Mouse (Mus musculus) ZHBTc4 (cell line): ENCODE results near the gene Olfr1294.

Experiments
- DNase-seq: peaks from one replicate; pipeline ENCODE4 v3.0.0-alpha.2; 2011; ENCODE audit warnings: low read depth, low spot score

Gene Olfr1294

DNA sequence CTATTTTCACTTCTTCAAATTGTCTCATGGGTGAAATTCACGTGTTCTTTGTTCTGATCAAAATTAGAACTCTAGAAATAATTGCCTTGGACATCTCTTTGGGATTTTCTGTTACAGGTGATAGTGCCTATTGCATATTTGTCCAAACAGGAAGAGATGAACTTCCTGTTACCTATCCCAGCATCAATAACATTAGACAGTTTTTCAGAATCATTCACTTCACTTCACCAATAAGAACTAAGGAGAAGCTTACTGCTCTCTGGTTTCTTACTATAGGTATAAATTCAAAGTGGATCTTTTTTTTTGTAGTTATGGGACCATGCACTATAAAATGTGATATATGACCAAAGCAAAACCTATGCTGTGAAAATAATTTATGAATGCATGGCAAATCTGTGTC, at the start of gene Olfr1294:
TSS of gene Olfr1294 (minus strand) at position 101 of the 400 bp plus-strand sequence.
- DNase-seq: no peak

DNA sequence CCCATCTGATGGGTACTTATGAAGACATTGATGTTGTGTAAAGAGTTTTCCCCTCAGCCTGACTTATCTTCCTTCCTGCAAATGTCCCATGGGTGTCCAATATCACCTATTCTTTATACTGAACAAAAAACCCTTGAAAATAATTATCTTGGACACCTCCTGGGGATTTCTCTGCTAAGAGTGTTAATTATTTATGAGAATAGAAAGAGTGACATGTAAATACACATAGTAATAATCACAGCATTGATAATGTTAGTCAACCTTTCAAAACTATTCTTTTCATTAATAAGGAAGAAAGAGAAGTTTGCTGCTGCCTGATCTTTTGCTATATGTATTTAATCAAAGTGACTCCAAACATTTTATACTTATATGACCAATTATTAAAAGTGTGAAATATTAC, 29.5 kb upstream of the Olfr1294 start, which contains the start of gene Olfr1295:
TSS of gene Olfr1295 (minus strand) at position 101 of the 400 bp plus-strand sequence.
- no peak for DNase-seq

DNA sequence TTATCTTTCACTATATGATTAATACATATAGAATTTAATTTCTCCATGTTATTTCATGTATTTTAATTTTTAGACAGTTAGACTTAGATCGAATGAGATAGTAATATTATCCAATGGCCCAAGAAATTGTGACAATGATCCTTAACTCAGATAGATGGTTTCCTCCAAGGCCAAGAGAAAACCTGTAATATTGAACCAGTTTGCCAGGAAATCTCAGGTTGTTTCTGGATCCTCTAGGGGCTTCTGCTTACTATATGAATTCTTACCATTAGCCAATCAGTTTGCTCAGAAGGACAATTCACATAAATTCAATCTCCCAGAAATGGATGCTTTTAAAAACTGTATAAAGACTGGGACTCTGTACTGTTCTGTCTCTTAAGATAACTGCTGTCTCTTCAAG, 15.2 kb downstream of the Olfr1294 start, which contains the start of gene Olfr1293-ps:
TSS of gene Olfr1293-ps (plus strand) at position 301 of the 400 bp plus-strand sequence.
- no peak for DNase-seq

DNA sequence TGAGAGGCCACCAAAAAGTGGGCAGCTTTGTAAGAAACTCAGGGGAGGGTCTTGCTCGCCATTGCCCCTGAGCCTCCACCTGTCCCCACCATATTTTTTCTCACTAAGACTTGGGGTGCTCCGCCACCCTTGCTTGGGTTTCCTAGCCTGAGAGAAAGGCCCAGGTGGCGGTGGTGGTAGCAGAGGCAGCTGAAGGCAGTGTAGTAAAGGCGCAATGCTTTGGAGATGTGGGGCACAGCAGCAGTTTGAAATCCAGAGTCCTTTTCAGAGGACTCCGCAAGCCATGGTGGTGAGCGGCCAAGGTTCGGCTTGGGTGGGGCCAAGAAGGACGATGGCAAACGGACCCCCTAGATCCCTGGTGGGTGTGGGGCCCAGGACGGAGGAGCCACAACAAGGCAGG, 22.6 kb downstream of the Olfr1294 start:
- DNase-seq: peak; percentile 3

DNA sequence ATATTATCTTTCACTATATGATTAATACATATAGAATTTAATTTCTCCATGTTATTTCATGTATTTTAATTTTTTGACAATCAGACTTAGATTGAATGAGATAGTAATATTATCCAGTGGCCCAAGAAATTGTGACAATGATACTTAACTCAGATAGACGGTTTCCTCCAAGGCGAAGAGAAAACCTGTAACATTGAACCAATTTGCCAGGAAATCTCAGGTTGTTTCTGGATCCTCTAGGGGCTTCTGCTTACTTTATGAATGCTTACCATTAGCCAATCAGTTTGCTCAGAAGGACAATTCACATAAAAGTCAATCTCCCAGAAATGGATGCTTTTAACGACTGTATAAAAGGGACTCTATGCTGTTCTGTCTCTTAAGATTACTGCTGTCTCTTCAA, 43.2 kb downstream of the Olfr1294 start, which contains the start of gene Olfr1291-ps1:
TSS of gene Olfr1291-ps1 (plus strand) at position 301 of the 400 bp plus-strand sequence.
- no peak for DNase-seq

DNA sequence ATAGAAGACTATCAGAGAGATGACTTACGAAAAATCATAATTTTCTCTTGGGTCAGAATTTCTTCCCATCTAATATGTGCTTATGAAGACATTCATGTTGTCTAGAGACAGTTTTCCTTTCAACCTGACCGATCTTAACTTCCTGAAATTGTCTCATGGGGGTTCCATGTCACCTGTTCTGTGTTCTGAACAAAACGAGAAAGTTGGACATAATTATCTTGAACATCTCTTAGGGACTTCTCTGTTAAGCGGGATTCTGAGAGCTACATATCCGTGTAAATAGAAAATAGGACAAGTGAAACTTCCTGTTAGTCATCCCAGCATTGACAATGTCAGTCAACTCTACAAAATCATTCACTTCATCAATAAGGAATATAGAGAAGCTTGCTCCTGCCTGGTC, 46.4 kb downstream of the Olfr1294 start, which contains the start of gene Olfr1290:
TSS of gene Olfr1290 (minus strand) at position 101 of the 400 bp plus-strand sequence.
- no peak for DNase-seq
